Mouse (Mus musculus) myocyte (in vitro differentiated cells): ENCODE data around the gene Eif3a. TPM values are rescaled to one million over a fixed set of nuclear protein-coding genes. Genes with fewer than 3 reads are reported as not detected.
A peak's percentile ranks its signal among the peaks of the same experiment; 100 is the strongest.

Experiments used
- H3K27me3 ChIP-seq: one replicate; pipeline ENCODE4 v1.6.1; 2011; ENCODE audit not compliant: control insufficient read depth, insufficient read depth, insufficient read length
- H3K36me3 ChIP-seq: one replicate; pipeline ENCODE4 v1.6.1; 2011; ENCODE audit not compliant: control insufficient read depth, insufficient read depth
- H3K4me2 ChIP-seq: one replicate; pipeline ENCODE4 v1.6.1; 2011; ENCODE audit warnings: low read depth, control low read depth
- H3K4me3 ChIP-seq: one replicate; pipeline ENCODE4 v1.5.1; 2011; ENCODE audit warnings: mild to moderate bottlenecking, control low read depth, moderate library complexity
- H3K79me2 ChIP-seq: one replicate; pipeline ENCODE4 v1.6.1; 2011; ENCODE audit not compliant: control insufficient read depth, insufficient read depth
- H3ac ChIP-seq: one replicate; pipeline ENCODE4 v1.6.1; 2011; ENCODE audit not compliant: control insufficient read depth, insufficient read length
- CEBPB ChIP-seq: IDR thresholded peaks from 2 replicates; pipeline ENCODE4 v1.6.1; 2011; ENCODE audit warnings: mild to moderate bottlenecking, moderate library complexity; ENCODE audit not compliant: poor library complexity, insufficient read depth, severe bottlenecking
- E2F4 ChIP-seq: IDR thresholded peaks from one replicate; pipeline ENCODE4 v1.6.1; 2011; ENCODE audit warnings: mild to moderate bottlenecking, control low read depth, moderate library complexity; ENCODE audit not compliant: insufficient read depth
- MAX ChIP-seq: IDR thresholded peaks from one replicate; pipeline ENCODE4 v1.6.1; 2011; ENCODE audit warnings: low read depth, mild to moderate bottlenecking, control low read depth
- MYOD1 ChIP-seq, 3 experiments: IDR thresholded peaks; one replicate each; pipeline ENCODE4 v1.6.1; 2011; ENCODE audit warnings: control low read depth in 2 of 3, low read depth in 2 of 3, mild to moderate bottlenecking in 2 of 3, moderate library complexity in 1 of 3; ENCODE audit not compliant: insufficient read length in 2 of 3, control insufficient read depth in 1 of 3
- MYOG ChIP-seq, 3 experiments: IDR thresholded peaks; one replicate each; pipeline ENCODE4 v1.6.1; 2011; ENCODE audit warnings: control low read depth in 2 of 3, low read depth in 2 of 3, mild to moderate bottlenecking in 2 of 3; ENCODE audit not compliant: insufficient read length in 2 of 3, control insufficient read depth in 1 of 3, insufficient read depth in 1 of 3
- POLR2A ChIP-seq: IDR thresholded peaks from one replicate; pipeline ENCODE4 v1.6.1; 2011; ENCODE audit warnings: low read depth, mild to moderate bottlenecking, control low read depth, moderate library complexity; ENCODE audit not compliant: insufficient read length
- POLR2AphosphoS2 ChIP-seq: IDR thresholded peaks from one replicate; pipeline ENCODE4 v1.6.1; 2011; ENCODE audit warnings: low read depth, control low read depth; ENCODE audit not compliant: insufficient read length
- REST ChIP-seq: IDR thresholded peaks from one replicate; pipeline ENCODE4 v1.6.1; 2011; ENCODE audit warnings: mild to moderate bottlenecking, control low read depth, moderate library complexity; ENCODE audit not compliant: insufficient read depth, insufficient read length
- SRF ChIP-seq: IDR thresholded peaks from one replicate; pipeline ENCODE4 v1.6.1; 2011; ENCODE audit warnings: low read depth; ENCODE audit not compliant: control insufficient read depth, insufficient read length
- TCF12 ChIP-seq: IDR thresholded peaks from one replicate; pipeline ENCODE4 v1.6.1; 2011; ENCODE audit warnings: mild to moderate bottlenecking, control low read depth; ENCODE audit not compliant: poor library complexity, insufficient read depth, severe bottlenecking
- TCF3 ChIP-seq: IDR thresholded peaks from one replicate; pipeline ENCODE4 v1.6.1; 2011; ENCODE audit warnings: low read depth, control low read depth; ENCODE audit not compliant: insufficient read length
- USF1 ChIP-seq: IDR thresholded peaks from one replicate; pipeline ENCODE4 v1.6.1; 2011; ENCODE audit warnings: low read depth, mild to moderate bottlenecking, control low read depth, moderate library complexity
- polyA plus RNA-seq: library from polyadenylated mRNA; unstranded; fragments of >200 nt; fragmentation: generic; extraction: Trizol; gene quantifications from one replicate; pipeline ENCODE4 v1.2.1, GENCODE M21; 2012; ENCODE audit warnings: missing spikeins

Gene Eif3a
- 67.9 TPM for polyA plus RNA-seq

- TF ChIP-seq POLR2A, result peak; percentile 98
- TF ChIP-seq MYOD1 (IDR thresholded peaks at IDR 0.05; ENCODE audit: control insufficient read depth in 1 of 3, insufficient read length in 2 of 3, low read depth in 2 of 3), result no peak
- peak; percentile 27 for TF ChIP-seq E2F4
- no peak for TF ChIP-seq SRF
- peak in 1 of 3 experiments; percentile 16 for TF ChIP-seq MYOG (IDR thresholded peaks at IDR 0.05; ENCODE audit: control insufficient read depth in 1 of 3, insufficient read depth in 1 of 3, insufficient read length in 2 of 3, low read depth in 2 of 3)
- TF ChIP-seq POLR2AphosphoS2, result peak; percentile 96
- peak; percentile 80 for TF ChIP-seq USF1
- TF ChIP-seq TCF12, result no peak
- no peak for TF ChIP-seq TCF3
- peak; percentile 31 for TF ChIP-seq REST
- no peak for TF ChIP-seq CEBPB
- TF ChIP-seq MAX, result no peak
- no peaks in the 10 kb centered on the region for H3K36me3 ChIP-seq
- H3K4me2 ChIP-seq, result peak within 1 kb of the TSS; percentile 97
- H3ac ChIP-seq, result peak within 1 kb of the TSS; percentile 92
- H3K79me2 ChIP-seq, result peaks cover 48% of the 10 kb centered on the region
- H3K27me3 ChIP-seq, result no peaks in the 10 kb centered on the region
- H3K4me3 ChIP-seq, result peak within 1 kb of the TSS; percentile 97
Measured at GRCm38 (mm10) chr19:60790551-60791161, at the start of gene Eif3a. Eif3a (minus strand) TSS chr19:60790658.

- no peak overlapping the region for H3K4me2 ChIP-seq
- no peak overlapping the region for H3K4me3 ChIP-seq
- no peak overlapping the region for H3ac ChIP-seq
- TF ChIP-seq SRF (no peak), TCF3 (no peak)
- H3K27me3 ChIP-seq, result no peaks in the 10 kb centered on the region
- H3K36me3 ChIP-seq, result peaks cover 36% of the 10 kb centered on the region
- H3K79me2 ChIP-seq, result no peaks in the 10 kb centered on the region
Measured at GRCm38 (mm10) chr19:60837747-60838146, 47.3 kb upstream of the Eif3a start.

GRCm38 (mm10) chr19:60818677-60819076 is 28.2 kb upstream of the Eif3a start:
- no peak overlapping the region for H3ac ChIP-seq
- no peak for TF ChIP-seq MYOG (IDR thresholded peaks at IDR 0.05; ENCODE audit: control insufficient read depth in 1 of 3, insufficient read depth in 1 of 3, insufficient read length in 2 of 3, low read depth in 2 of 3)
- no peak for TF ChIP-seq POLR2AphosphoS2
- TF ChIP-seq CEBPB, result no peak
- TF ChIP-seq E2F4, result no peak
- TF ChIP-seq USF1, result no peak
- no peak for TF ChIP-seq TCF12
- no peak for TF ChIP-seq POLR2A
- no peak for TF ChIP-seq TCF3
- TF ChIP-seq REST, result no peak
- H3K79me2 ChIP-seq, result no peaks in the 10 kb centered on the region
- H3K36me3 ChIP-seq, result peaks cover 21% of the 10 kb centered on the region
- H3K4me2 ChIP-seq, result no peak overlapping the region
- no peaks in the 10 kb centered on the region for H3K27me3 ChIP-seq
- no peak overlapping the region for H3K4me3 ChIP-seq

GRCm38 (mm10) chr19:60813133-60813532 is 22.7 kb upstream of the Eif3a start:
- Histone ChIP-seq H3K79me2 (peaks cover 14% of the 10 kb centered on the region), H3ac (no peak overlapping the region), H3K4me3 (no peak overlapping the region), H3K27me3 (no peaks in the 10 kb centered on the region), H3K36me3 (peaks cover 8% of the 10 kb centered on the region), H3K4me2 (no peak overlapping the region)
- TF ChIP-seq REST (no peak), TCF12 (no peak), POLR2AphosphoS2 (no peak), POLR2A (no peak), E2F4 (no peak), USF1 (no peak), MYOG (IDR thresholded peaks at IDR 0.05; ENCODE audit: control insufficient read depth in 1 of 3, insufficient read depth in 1 of 3, insufficient read length in 2 of 3, low read depth in 2 of 3) (no peak), MYOD1 (IDR thresholded peaks at IDR 0.05; ENCODE audit: control insufficient read depth in 1 of 3, insufficient read length in 2 of 3, low read depth in 2 of 3) (no peak), MAX (no peak), CEBPB (no peak), SRF (no peak), TCF3 (no peak)

- Histone ChIP-seq H3K27me3 (no peaks in the 10 kb centered on the region), H3K79me2 (peaks cover 14% of the 10 kb centered on the region), H3ac (peak overlapping the region; percentile 61), H3K4me3 (peak overlapping the region; percentile 63), H3K4me2 (peak overlapping the region; percentile 82), H3K36me3 (peaks cover 6% of the 10 kb centered on the region)
- no peak for TF ChIP-seq SRF
- no peak for TF ChIP-seq MAX
- TF ChIP-seq USF1, result no peak
- no peak for TF ChIP-seq MYOD1 (IDR thresholded peaks at IDR 0.05; ENCODE audit: control insufficient read depth in 1 of 3, insufficient read length in 2 of 3, low read depth in 2 of 3)
- no peak for TF ChIP-seq TCF12
- TF ChIP-seq POLR2AphosphoS2, result no peak
- no peak for TF ChIP-seq TCF3
- TF ChIP-seq MYOG (IDR thresholded peaks at IDR 0.05; ENCODE audit: control insufficient read depth in 1 of 3, insufficient read depth in 1 of 3, insufficient read length in 2 of 3, low read depth in 2 of 3), result no peak
- no peak for TF ChIP-seq CEBPB
- no peak for TF ChIP-seq REST
Measured at GRCm38 (mm10) chr19:60812036-60812389, 21.6 kb upstream of the Eif3a start.
